Mouse (Mus musculus) testis, adult 2 months (tissue): ENCODE measurements around the gene Tead2.

Source experiments
- CTCF ChIP-seq: fragments of 200-500 bp; IDR thresholded peaks from 2 replicates; pipeline ENCODE4 v1.5.1; 2012; ENCODE audit warnings: low read depth, mild to moderate bottlenecking, inconsistent platforms, low read length, moderate library complexity; ENCODE audit not compliant: control insufficient read depth, insufficient read depth, insufficient replicate concordance
- POLR2A ChIP-seq: fragments of 200-500 bp; IDR thresholded peaks from 2 replicates; pipeline ENCODE4 v1.6.1; 2012; ENCODE audit warnings: low read depth, mild to moderate bottlenecking, inconsistent platforms, low read length, moderate library complexity; ENCODE audit not compliant: control insufficient read depth

DNA sequence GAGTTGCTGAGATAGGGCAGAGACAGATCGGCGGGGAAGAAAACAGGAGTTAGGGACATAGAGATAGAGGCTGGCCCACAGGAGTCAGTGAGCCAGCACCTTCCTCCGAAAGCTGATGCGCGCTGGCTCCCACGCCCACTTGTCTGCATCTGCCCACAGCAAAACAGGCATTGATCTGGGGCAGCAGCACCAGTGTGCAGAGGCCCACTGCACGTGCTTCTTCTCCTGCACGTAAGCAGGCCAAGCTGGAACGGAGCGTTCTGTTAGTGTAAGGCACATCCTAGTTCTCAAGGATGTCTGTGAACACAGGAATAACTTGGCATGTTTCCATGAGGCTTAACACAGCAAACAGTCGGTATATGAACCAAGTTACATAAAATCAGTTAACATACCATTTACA, 16.6 kb upstream of the Tead2 start:
- no peak for TF ChIP-seq CTCF
- no peak for TF ChIP-seq POLR2A
